In the genomic region with DNA sequence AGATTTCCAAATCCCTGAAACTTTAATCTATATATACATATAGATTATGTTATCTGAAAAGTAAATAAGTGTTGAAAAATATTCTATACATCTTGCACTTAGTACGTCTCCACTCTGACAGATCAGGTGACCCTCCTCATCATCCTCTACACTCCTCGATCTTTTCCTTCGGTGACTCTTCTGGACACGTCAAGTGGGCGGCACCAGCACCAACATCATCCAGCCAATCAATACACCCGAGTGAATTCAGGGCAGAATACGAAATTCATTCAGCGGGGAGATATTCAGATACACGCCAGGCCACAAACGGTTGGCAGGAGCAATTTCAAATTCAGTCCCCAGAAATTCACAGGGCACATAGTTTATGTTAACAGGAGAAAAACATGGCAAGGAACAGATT, we compare ENCODE assay signal across 14 mouse cellular contexts.
"Had no signal": no experiment of that assay in that cellular context is flagged by ENCODE, and none has a peak within 500 bp of the region (broad histone marks: within the 10 kb centered on the region; RNA-seq: fewer than 3 reads in every experiment).

No protein-coding gene starts in this region.

- DNase-seq: kidney, adult 2 months; kidney, postnatal 25 days; lung, adult 2 months; lung, postnatal 4 days; midbrain, embryonic 14.5 days; right cerebral cortex, postnatal 4 days; spleen, adult 18-20 months; thymus, postnatal 36 days had no signal

- H3K9ac ChIP-seq: kidney, embryonic 15.5 days; liver, embryonic 15.5 days; neural tube, embryonic 12.5 days had no signal

- H3K27me3 ChIP-seq: kidney, embryonic 15.5 days; liver, embryonic 15.5 days; neural tube, embryonic 12.5 days had no signal

- H3K27ac ChIP-seq: kidney, embryonic 15.5 days; limb, embryonic 10.5 days; liver, embryonic 15.5 days; midbrain, embryonic 10.5 days; neural tube, embryonic 12.5 days had no signal

- H3K4me3 ChIP-seq: kidney, embryonic 15.5 days; limb, embryonic 10.5 days; liver, embryonic 15.5 days; midbrain, embryonic 10.5 days; myocyte; neural tube, embryonic 12.5 days had no signal
